Mouse (Mus musculus): ENCODE results near the gene Immp2l. TPM values are rescaled to one million over a fixed set of nuclear protein-coding genes. Genes with fewer than 3 reads are reported as not detected.

The Immp2l gene
- total RNA-seq, 1 experiment from 2014 or later, result 11.5 TPM

DNA sequence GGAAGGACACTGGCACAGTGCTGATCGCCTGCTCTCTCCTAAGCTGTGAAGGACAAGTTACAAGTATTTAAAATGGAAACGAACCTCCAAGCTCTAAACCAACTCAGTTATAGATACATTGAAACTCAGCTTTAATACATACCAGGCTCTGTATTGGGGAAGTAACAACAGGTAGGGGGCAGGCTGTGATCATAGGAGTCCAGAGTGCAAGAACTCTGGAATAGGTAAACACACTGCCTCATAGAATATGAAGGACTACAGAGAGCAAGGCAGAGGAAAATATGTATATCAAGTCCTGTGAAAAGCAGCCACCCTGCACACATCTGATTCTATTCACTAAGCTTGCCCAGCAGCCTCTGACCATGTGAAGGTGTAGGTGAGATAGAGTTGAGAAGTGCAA, 99.3 kb downstream of the Immp2l start:
- ATAC-seq (ENCODE audit: extremely low read depth, insufficient number of reproducible peaks, low FRiP score, poor library complexity, severe bottlenecking), result 0 out of 2 replicates have a peak, but pooled peaks have one; percentile 26

DNA sequence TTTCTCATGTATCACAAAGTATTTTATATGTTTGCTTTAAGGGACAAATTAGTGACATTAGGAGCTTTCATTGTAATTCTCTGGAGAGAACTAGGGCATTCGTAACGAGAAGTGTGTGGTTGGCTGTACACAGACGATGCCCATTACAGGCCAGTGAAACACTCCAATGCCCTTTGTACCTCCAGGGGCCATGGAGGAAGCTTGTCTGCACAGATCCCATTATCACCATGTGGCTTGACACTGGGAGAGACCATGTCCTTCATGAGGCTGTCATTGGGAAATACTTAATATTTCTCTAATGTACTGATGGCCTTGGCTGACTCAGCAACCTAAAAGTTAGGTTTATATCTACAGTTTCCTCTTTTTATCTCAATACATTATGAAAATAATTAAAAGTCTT, 111.0 kb downstream of the Immp2l start:
- no peak for ATAC-seq (ENCODE audit: extremely low read depth, insufficient number of reproducible peaks, low FRiP score, poor library complexity, severe bottlenecking)

DNA sequence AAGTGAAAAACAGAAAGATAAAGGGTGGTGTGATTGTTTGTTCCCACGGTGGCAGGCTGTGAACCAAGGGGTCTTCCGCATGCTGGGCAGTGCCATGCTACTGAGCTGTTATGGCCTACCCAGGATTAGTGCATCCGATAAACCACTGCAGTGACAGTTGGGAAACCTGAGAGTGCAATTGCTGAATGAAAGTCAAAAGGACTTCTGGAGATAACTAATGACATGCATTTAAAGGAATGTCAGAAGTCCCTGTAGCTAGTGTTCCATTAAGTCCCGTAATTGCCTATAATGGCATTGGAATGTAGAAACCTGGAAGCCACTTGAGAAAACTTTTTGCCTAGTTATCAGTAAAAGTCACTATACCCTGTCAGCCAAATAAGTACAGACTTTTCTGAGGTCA, 135.7 kb downstream of the Immp2l start:
- ATAC-seq (ENCODE audit: extremely low read depth, insufficient number of reproducible peaks, low FRiP score, poor library complexity, severe bottlenecking), result no peak

DNA sequence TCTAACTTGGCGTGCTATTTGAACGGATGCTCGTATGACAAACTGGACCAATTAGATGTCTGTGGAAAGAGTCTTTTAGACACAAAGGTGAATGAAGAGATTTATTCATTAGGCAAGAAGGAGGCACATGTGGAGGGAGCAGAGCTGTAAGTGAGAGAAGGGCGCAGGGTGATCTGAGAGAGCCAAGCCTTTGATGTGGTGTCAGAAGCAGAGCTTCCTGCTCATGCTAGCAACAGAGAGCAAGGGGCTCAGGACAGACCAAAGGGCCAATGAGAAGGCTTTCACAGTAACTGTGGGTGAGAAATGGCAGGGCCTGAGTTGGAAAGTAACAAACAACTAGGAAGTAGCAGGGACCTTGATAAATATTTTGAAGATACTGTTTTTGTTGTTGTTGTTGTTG, 143.9 kb downstream of the Immp2l start:
- ATAC-seq (ENCODE audit: extremely low read depth, insufficient number of reproducible peaks, low FRiP score, poor library complexity, severe bottlenecking), result no peak

DNA sequence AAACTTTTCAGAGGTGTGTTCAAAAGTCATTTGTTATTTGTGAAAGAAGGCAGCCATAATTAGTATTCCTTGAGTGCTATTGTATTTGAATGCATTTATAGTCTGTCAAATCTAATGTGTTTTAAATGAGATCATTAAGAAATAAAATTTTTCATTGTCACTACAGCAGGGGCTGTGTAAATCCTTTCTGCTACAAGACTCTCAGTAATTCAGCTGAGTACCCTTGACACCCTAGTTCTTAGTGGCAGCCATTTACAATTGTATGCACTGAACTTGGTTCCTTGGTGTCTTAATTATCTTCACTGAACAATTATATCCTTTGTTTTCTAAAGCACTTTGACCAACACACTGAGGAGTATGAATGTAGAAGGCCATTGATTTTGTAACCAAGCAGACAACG, 146.2 kb downstream of the Immp2l start:
- no peak for ATAC-seq (ENCODE audit: extremely low read depth, insufficient number of reproducible peaks, low FRiP score, poor library complexity, severe bottlenecking)

DNA sequence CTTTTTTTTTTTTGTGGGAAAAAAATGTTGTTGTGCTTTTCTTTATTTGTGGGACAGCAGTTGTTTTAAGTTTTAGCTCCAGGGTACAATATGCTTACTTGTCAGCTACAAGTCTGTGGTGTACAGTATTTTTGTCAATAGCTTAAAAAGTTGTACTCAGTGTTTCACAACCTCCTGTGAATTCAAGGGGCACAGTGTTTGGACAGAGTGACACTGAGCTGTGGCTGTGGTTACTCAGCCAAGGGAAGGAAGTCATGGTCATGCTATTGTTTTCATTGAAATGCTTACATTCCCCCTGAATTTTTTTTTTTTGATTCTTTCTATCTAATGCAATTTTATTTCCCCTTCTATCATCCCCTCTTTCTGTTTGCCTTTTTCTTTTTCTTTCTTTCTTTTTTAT, 159.0 kb downstream of the Immp2l start:
- peak; percentile 23; the same call in 1 of the 2 replicates for ATAC-seq (ENCODE audit: extremely low read depth, insufficient number of reproducible peaks, low FRiP score, poor library complexity, severe bottlenecking)

DNA sequence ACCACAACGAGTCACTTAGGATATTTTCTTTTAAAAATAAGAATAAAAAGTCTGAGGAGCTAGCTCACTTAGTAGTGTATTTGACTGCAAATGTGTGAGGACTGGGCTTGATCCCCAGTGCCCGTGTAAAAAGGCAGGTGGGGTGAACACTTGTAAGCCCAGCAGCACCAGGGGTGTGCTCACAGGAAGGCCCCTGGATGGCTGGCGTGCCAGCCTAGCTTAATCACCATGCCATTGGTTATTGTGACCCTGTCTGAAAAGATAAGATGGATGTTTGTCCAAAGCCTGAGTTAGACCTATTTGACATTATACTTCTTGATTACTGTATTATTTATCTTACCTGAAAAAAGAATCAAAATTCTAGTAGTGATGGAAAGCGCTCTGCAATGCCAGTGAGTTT, 161.2 kb downstream of the Immp2l start:
- ATAC-seq (ENCODE audit: extremely low read depth, insufficient number of reproducible peaks, low FRiP score, poor library complexity, severe bottlenecking), result no peak

DNA sequence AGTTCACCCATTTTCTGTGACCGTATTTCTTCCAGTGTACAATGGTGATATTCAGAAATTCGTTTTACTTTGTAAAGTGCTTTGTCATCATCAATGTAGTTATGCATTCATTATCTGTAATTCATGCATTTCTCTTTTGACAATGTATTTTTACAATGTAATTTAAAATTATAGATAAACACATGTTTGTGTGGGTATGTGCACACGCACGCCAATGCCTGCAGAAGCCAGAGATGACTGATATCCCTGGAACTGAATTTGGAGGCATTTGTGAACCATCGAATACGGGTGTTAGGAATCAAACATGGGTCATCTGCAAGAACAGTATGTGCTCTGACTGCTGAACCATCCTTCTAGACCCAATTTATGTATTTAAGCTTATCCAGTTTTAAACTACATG, 161.6 kb downstream of the Immp2l start:
- no peak for ATAC-seq (ENCODE audit: extremely low read depth, insufficient number of reproducible peaks, low FRiP score, poor library complexity, severe bottlenecking)

DNA sequence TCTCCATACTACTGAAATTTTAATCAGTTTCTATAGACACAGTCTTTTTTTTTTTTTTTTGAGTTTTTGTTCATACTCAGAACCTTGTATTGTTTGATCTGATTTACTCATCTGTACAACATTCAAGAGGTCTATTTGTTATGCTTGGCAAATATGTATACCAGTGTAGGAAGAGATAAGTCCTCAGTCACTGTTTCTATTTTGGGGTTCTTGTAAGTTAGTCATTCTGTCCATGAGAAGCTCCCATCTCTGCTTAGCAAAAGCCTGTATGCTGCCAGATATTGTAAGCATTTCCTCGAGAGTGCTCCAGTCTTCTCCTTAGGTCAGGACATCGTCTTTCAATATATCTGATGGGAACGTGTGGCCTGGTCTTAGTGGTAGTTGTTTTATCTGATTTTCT, 168.9 kb downstream of the Immp2l start:
- ATAC-seq (ENCODE audit: extremely low read depth, insufficient number of reproducible peaks, low FRiP score, poor library complexity, severe bottlenecking), result no peak

DNA sequence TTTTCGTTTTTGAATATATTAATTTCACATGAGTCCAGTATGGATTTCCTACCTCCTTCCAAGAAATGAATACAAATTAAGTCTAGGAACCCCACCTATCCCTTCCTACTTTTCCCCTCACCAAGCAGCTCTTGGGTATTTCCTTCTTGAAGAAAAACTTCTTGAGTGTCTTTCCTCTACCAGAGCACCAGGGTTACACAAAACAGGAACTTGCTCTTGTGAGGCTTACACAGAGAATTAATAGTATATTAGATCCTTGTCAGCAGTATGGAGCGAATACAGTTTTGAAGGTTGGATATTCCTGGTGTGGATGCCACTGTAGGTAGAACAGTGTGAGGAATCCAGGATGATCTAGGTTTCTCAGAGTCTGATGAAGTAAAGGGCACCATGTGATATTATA, 172.5 kb downstream of the Immp2l start:
- peak; percentile 33; the same call in 1 of the 2 replicates for ATAC-seq (ENCODE audit: extremely low read depth, insufficient number of reproducible peaks, low FRiP score, poor library complexity, severe bottlenecking)

DNA sequence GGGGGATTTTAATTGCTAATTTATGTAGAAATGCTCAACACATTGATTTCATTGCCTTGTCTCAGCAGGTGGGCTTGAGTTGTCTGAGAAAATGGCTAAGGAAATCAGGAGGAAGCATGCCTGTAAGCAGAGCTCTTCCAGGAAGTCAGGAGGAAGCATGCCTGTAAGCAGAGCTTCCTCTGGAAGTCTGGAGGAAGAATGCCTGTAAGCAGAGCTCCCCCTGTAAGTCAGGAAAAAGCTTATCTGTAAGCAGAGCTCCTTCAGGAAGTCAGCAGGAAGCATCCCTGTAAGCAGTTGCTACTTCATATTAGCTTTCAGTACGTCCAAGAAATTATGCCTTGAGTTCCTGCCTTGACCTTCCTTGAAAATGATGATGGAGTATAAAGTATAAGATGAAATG, 191.3 kb downstream of the Immp2l start:
- no peak for ATAC-seq (ENCODE audit: extremely low read depth, insufficient number of reproducible peaks, low FRiP score, poor library complexity, severe bottlenecking)

DNA sequence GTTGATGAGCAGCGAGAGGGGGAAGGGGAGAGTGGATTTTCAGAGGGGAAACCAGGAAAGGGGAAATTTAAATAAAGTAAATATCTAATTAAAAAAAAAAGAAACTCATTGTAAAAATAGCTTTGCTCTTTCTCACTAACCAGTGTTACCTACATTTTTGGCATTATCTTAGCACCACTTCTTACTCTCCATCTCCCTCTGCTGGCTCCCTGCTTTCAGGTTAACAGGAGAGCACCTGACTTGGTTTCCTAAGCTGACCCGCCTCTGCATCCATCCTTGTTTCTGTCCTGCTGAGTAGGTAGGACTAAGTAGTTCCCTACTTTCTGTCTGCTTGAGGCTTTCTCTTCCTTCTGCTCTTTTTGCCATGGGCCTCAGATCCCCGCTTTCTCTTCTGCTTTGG, 198.0 kb downstream of the Immp2l start:
- no peak for ATAC-seq (ENCODE audit: extremely low read depth, insufficient number of reproducible peaks, low FRiP score, poor library complexity, severe bottlenecking)

DNA sequence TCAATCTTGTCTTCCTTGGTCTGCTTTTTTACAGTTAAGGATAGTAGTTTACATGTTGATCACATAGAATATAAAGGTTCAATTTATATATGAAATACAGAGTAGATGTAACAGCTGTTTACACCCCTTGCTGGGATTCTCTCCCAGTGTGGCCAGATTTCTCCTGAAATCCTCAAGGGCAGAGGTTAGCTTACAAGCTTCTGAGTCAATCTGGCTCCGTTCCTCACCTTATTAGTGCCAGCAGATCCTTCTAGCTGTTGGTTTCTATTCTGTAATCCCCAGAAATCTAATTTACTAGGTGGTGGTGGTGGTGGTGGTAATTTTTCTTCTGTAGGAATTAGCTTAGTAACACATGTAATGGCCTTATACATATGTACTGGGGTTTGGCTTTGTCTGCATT, 199.8 kb downstream of the Immp2l start:
- no peak for ATAC-seq (ENCODE audit: extremely low read depth, insufficient number of reproducible peaks, low FRiP score, poor library complexity, severe bottlenecking)

DNA sequence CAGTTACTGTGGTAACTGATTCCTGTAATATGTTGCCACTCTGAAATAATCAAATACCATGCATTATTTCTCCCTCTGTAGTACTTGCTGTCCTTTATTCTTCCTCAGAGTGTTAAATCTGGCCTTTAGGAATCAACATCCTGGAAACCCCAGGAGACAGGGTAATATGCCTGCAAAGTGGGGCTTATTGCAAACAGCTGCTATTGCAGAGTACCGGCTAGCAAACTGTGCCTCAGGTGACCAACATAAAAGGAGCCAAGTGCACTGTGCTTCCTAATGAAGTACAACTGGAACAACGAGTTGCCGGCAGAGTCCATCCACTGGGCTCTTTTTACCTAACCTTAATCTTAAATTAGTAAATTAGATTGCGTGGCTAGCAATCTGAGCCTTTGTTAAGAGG, 200.6 kb downstream of the Immp2l start:
- ATAC-seq (ENCODE audit: extremely low read depth, insufficient number of reproducible peaks, low FRiP score, poor library complexity, severe bottlenecking), result no peak

DNA sequence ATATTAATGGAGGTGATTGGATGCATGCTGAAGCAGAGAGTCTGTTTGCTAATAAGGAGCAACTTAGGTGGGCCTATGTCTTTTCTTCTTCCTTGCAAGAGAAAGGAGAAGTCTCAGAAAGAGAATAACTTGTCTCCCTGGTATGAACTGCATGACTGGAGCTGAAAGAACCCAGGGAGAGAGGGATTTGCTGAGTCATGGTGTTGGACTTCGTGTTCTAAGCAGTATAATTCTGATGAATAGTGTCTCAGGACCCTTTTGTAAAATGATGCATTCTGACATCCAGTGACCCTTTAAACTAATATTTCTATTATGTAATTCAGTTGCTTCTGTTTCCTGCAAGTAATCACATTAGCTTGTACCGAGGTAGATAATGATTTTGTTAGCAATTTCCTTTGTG, 208.1 kb downstream of the Immp2l start:
- no peak for ATAC-seq (ENCODE audit: extremely low read depth, insufficient number of reproducible peaks, low FRiP score, poor library complexity, severe bottlenecking)

DNA sequence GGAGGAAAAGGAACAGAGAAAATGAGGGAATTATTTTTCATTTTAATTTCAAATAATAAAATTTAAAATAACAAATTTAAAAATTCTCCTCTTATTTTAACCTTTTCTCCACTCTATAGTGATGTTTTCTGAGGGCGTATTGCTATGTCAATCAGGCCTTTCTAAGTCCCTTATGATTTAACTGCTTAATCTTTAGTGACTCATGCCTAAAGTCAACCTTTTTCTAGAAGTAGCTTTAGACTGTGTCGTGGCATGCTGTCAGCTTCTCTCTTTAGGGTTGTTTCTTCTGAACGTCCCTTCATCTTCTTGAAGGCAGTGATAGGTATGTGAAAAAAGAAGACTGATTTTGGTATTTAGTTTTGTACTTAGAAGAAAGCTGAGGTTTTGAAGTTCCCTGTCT, 214.0 kb downstream of the Immp2l start:
- ATAC-seq (ENCODE audit: extremely low read depth, insufficient number of reproducible peaks, low FRiP score, poor library complexity, severe bottlenecking), result no peak

DNA sequence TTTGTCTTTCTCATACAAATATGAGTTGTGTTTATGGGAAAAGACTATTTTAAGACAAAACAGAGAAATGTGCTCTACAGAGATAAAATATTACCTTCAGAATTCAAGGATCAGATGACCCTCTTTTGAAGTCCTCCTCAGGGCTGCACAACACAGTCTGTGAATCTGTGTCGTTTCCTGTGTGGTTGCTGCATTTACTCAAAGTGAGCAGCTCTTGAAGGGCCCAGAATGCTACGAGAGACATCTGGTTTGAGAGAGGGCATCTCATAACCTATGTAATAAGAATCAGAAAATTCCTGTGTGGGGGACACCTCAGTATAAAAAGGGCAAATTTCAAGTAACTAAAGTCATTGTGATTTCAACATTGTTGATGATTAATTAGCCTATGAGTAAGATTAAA, 217.3 kb downstream of the Immp2l start:
- no peak for ATAC-seq (ENCODE audit: extremely low read depth, insufficient number of reproducible peaks, low FRiP score, poor library complexity, severe bottlenecking)

DNA sequence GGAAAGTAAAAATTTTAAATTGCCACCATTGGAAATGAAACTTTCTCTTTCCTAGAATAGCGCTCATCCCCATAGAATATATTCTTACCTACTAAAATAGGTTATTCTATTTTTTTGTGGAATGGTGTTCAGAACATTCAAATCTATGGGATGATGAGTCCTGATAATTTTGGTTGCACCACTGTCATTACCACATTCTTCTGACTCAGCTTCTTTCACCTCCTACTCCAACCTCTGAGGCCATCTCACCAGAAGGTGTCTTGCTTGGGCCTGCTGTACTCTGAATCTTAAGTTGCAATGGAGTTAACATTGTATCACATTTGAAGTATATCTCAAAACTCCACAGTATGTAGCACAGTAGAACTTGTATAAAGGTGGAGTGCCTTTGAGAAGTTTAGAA, 224.4 kb downstream of the Immp2l start:
- no peak for ATAC-seq (ENCODE audit: extremely low read depth, insufficient number of reproducible peaks, low FRiP score, poor library complexity, severe bottlenecking)

DNA sequence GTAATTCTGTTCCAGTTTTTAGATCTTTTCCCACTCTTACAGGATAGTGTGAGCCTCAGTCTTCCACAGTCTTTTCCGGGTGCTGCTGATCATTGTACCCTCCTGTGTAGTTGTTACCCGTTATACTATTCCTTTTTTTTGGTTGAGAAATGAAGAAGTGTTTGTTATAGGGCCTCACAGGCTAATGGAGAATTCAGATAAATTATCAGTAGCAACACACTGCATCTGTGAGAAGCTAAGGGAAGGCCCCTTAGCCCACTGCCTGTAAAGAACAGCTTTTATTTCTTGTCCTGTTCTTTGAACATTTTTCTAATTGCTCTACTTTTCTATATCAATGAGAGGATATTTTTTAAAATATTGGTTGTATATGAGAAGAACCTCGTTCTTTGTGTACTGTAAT, 226.2 kb downstream of the Immp2l start:
- ATAC-seq (ENCODE audit: extremely low read depth, insufficient number of reproducible peaks, low FRiP score, poor library complexity, severe bottlenecking), result no peak

DNA sequence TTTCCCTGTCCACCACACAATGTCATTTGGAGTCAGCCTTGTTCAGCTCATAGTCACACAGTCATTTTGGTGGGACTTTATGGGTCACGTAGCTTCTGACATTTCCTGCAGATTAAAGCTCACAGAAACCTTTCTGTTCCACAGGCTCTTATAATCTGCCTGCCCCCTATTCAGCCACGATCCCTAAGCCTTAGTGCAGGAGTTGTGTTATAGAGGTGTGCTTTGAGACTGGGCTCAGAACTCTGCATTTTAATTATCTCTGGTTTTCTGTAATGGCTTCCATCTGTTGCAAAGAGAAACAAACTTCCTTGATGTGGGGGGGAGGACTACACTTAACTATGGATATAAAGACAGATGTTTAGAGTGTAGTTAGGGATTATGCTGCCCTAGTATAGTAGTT, 234.0 kb downstream of the Immp2l start:
- no peak for ATAC-seq (ENCODE audit: extremely low read depth, insufficient number of reproducible peaks, low FRiP score, poor library complexity, severe bottlenecking)

DNA sequence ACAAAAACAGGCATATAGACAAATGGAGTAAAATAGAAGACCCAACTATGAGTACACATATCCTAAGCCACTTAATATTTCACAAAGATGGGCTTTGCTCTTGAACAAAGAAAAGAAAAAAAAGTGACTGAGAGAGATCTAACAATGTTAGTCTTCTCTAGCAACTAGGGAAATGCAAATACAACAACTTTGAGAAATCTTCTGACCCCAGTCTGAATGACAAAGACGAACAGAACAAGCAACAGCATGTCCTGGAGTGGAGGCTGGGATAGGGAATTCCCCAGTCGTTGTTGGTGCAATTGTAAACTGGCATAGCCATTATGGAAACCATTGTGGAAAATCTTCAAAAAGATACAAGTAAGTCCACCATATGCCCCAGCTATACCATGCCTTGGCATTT, 235.7 kb downstream of the Immp2l start:
- no peak for ATAC-seq (ENCODE audit: extremely low read depth, insufficient number of reproducible peaks, low FRiP score, poor library complexity, severe bottlenecking)

DNA sequence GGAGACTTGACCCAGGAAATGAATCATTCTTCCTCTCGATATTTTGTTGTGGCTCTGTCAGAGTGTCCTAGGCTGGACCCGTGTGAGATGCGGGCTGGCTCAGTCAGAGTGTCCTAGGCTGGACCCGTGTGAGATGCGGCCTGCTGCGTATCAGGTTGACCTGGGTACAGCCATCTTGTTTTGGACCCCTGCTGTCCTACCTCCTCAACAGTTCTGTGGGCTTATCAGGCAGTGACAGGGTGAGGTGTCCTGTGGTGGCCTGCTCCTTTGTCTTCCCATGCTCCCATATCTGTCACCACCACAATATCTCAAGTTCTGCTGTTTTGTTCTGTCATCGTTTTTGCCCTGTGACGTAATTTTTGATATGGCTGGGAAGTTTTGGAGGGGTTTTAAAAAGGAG, 250.2 kb downstream of the Immp2l start:
- no peak for ATAC-seq (ENCODE audit: extremely low read depth, insufficient number of reproducible peaks, low FRiP score, poor library complexity, severe bottlenecking)
